Mouse (Mus musculus) hindbrain, embryonic 10.5 days (tissue): ENCODE measurements around the gene Stat3. TPM values are rescaled to one million over a fixed set of nuclear protein-coding genes. Genes with fewer than 3 reads are reported as not detected.

Experiments used
- DNase-seq: peaks from one replicate; pipeline ENCODE4 v3.0.0-alpha.2; 2017; ENCODE audit warnings: low spot score
- H3K27ac ChIP-seq: fragments of 300-500 bp; sonication (generic); 2 replicates; pipeline ENCODE4 v1.5.1; 2016; ENCODE audit warnings: mild to moderate bottlenecking, moderate library complexity
- H3K27me3 ChIP-seq: fragments of 300-500 bp; sonication (generic); 2 replicates; pipeline ENCODE4 v1.6.1; 2016; ENCODE audit warnings: mild to moderate bottlenecking; ENCODE audit not compliant: poor library complexity, insufficient read depth, severe bottlenecking
- H3K36me3 ChIP-seq: fragments of 300-500 bp; sonication (generic); 2 replicates; pipeline ENCODE4 v1.6.1; 2016; ENCODE audit warnings: mild to moderate bottlenecking, moderate library complexity
- H3K4me1 ChIP-seq: fragments of 300-500 bp; sonication (generic); replicated peaks from 2 replicates; pipeline ENCODE4 v1.6.1; 2016; ENCODE audit warnings: mild to moderate bottlenecking
- H3K4me3 ChIP-seq: fragments of 300-500 bp; sonication (generic); 2 replicates; pipeline ENCODE4 v1.5.1; 2016; ENCODE audit warnings: mild to moderate bottlenecking, moderate library complexity
- H3K9me3 ChIP-seq: fragments of 300-500 bp; sonication (generic); 2 replicates; pipeline ENCODE4 v1.6.1; 2016; ENCODE audit warnings: mild to moderate bottlenecking, moderate library complexity
- WGBS: fragments of 180-500 bp; shearing (Covaris S2); methylation state at CpG from one replicate; pipeline ENCODE4 v1.1.7; 2016; 5-methylcytosine and 5-hydroxymethylcytosine counted together
- polyA plus RNA-seq: library from polyadenylated mRNA; unstranded; fragments of >200 nt; fragmentation: Nextera tagmentation; extraction: Ambion mirVana; gene quantifications from 2 replicates; pipeline ENCODE4 v1.2.1, GENCODE M21; 2016

Gene Stat3
- polyA plus RNA-seq, 1 experiment from 2014 or later = 31.5 TPM

GRCm38 (mm10) chr11:100870256-100870967 is 68.9 kb downstream of the Stat3 start:
- Histone ChIP-seq H3K4me1 (0 out of 2 replicates have a peak, but pooled peaks cover 4% of the 10 kb centered on the region), H3K27ac (no peak overlapping the region), H3K36me3 (no peaks in the 10 kb centered on the region), H3K9me3 (no peaks in the 10 kb centered on the region), H3K4me3 (no peak overlapping the region), H3K27me3 (peaks cover 3% of the 10 kb centered on the region; the same call in 1 of the 2 replicates)
- WGBS = 86% methylated on average over 10 of the region's 10 CpGs
- no peak for DNase-seq

GRCm38 (mm10) chr11:100865618-100866017 is 73.7 kb downstream of the Stat3 start:
- Histone ChIP-seq H3K4me1 (peaks cover 2% of the 10 kb centered on the region), H3K27me3 (peaks cover 31% of the 10 kb centered on the region), H3K36me3 (no peaks in the 10 kb centered on the region), H3K4me3 (no peak overlapping the region), H3K27ac (no peak overlapping the region), H3K9me3 (no peaks in the 10 kb centered on the region)
- DNase-seq = no peak
- 89% methylated on average over 7 of the region's 7 CpGs for WGBS

- DNase-seq = no peak
- H3K4me1 ChIP-seq = peaks cover 14% of the 10 kb centered on the region
- H3K9me3 ChIP-seq = no peaks in the 10 kb centered on the region
- no peaks in the 10 kb centered on the region for H3K36me3 ChIP-seq
- H3K27me3 ChIP-seq = peaks cover 56% of the 10 kb centered on the region
- no peak overlapping the region for H3K4me3 ChIP-seq
- H3K27ac ChIP-seq = no peak overlapping the region
- 91% methylated on average over 10 of the region's 10 CpGs for WGBS
Observed at GRCm38 (mm10) chr11:100863141-100863540, 76.2 kb downstream of the Stat3 start.

DNA sequence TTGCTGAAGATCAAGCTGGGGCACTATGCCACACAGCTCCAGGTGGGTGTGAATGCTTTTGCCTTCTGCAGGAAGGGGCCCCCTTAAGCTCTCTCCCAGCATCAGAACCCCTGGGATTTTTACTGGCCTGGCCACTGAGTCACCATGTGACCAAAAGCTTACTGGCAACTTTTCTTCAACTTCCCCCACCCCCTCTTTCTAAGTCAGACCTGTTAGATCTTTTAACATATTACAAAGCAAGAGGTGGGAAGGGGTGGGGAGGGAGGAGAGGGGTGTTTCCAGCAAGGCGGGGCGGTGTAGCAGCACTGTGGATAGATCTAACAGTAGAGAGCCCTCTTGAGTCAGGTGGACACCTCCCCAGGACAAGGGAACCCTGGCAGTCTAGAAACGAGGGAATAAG is 77.5 kb downstream of the Stat3 start:
- Histone ChIP-seq H3K9me3 (no peaks in the 10 kb centered on the region), H3K27me3 (peaks cover 66% of the 10 kb centered on the region), H3K36me3 (no peaks in the 10 kb centered on the region), H3K27ac (no peak overlapping the region), H3K4me1 (peaks cover 14% of the 10 kb centered on the region), H3K4me3 (no peak overlapping the region)
- 32% methylated on average over 3 of the region's 3 CpGs for WGBS
- DNase-seq = no peak

- H3K9me3 ChIP-seq = no peaks in the 10 kb centered on the region
- no peak overlapping the region for H3K4me3 ChIP-seq
- no peak for DNase-seq
- no peaks in the 10 kb centered on the region for H3K36me3 ChIP-seq
- H3K27ac ChIP-seq = no peak overlapping the region
- 79% methylated on average over 7 of the region's 7 CpGs for WGBS
- H3K27me3 ChIP-seq = peaks cover 71% of the 10 kb centered on the region
- H3K4me1 ChIP-seq = peaks cover 14% of the 10 kb centered on the region
Observed at GRCm38 (mm10) chr11:100861335-100861734, 78.0 kb downstream of the Stat3 start.

- Histone ChIP-seq H3K36me3 (no peaks in the 10 kb centered on the region), H3K4me3 (peak overlapping the region; percentile 59), H3K4me1 (peaks cover 14% of the 10 kb centered on the region), H3K9me3 (no peaks in the 10 kb centered on the region), H3K27ac (peak overlapping the region; percentile 66), H3K27me3 (peaks cover 80% of the 10 kb centered on the region)
- DNase-seq = peak; percentile 70
- WGBS = 3% methylated on average over 55 of the region's 55 CpGs
Observed at GRCm38 (mm10) chr11:100860198-100861048, 78.9 kb downstream of the Stat3 start.

- no peak overlapping the region for H3K27ac ChIP-seq
- DNase-seq = no peak
- 50% methylated on average over 6 of the region's 6 CpGs for WGBS
- no peaks in the 10 kb centered on the region for H3K36me3 ChIP-seq
- peaks cover 14% of the 10 kb centered on the region for H3K4me1 ChIP-seq
- peak overlapping the region; percentile 59 for H3K4me3 ChIP-seq
- peaks cover 88% of the 10 kb centered on the region for H3K27me3 ChIP-seq
- H3K9me3 ChIP-seq = no peaks in the 10 kb centered on the region
Observed at GRCm38 (mm10) chr11:100859579-100860075, 79.7 kb downstream of the Stat3 start.

DNA sequence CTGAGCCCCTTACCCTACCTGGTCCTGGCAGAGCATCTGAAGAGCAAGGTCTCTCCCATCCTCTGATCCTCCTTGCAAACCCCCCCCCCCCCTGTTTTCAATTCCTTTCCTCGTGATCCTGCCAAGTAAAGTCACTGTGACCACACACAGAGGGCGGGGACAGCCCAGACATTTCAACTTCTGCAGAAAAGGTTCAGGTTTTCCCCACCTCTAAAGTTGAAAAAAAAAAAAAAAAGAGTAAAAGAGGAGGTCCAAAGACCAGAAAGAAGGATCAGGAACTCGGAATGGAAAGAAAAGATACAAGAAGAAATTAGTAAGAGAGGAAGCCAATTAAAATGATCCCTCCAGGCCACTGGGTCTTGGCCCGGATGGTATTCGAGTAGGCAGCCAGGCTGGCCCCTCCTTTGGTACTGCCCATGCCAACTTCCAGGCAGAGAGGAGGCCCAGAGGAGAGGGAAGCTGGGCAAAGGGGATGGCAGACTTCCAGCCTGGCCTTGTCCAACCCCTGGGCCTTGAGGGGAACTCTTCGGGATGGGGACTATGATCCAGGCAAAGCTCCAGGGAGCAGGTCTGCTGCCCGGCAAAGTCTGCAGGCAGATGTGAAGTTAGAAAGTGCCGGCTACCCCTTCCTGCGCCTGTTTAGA is 80.3 kb downstream of the Stat3 start, which contains the start of gene Stat5a:
TSS of gene Stat5a (plus strand) at position 417 of the 644 bp plus-strand sequence.
- no peak for DNase-seq
- Histone ChIP-seq H3K4me3 (peak within 1 kb of the TSS; percentile 59), H3K36me3 (no peaks in the 10 kb centered on the region), H3K27me3 (peaks cover 93% of the 10 kb centered on the region), H3K9me3 (no peaks in the 10 kb centered on the region), H3K4me1 (peaks cover 14% of the 10 kb centered on the region), H3K27ac (peak within 1 kb of the TSS; percentile 66)
- 55% methylated on average over 9 of the region's 9 CpGs for WGBS

DNA sequence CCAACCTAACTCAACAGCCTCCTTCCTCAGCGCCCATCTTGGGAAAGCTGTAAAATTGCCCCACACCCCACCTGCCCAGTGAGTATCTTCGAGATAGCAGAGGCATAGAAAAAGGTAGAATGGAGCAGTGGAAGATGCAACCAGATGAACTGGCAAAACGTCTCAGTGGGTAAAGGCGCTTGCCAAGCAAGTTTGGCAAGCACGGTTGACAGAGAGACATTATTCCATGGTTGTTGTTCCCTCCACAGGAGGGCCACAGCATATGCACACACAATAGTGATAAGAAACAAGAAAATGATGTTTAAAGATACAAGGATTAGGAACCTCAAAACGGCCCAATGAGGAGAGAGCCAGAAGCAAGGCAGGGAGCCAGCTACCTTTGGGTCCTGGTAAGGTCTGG is 81.4 kb downstream of the Stat3 start:
- 77% methylated on average over 6 of the region's 6 CpGs for WGBS
- H3K4me3 ChIP-seq = no peak overlapping the region
- peaks cover 92% of the 10 kb centered on the region for H3K27me3 ChIP-seq
- peaks cover 14% of the 10 kb centered on the region for H3K4me1 ChIP-seq
- H3K36me3 ChIP-seq = no peaks in the 10 kb centered on the region
- no peaks in the 10 kb centered on the region for H3K9me3 ChIP-seq
- DNase-seq = no peak
- H3K27ac ChIP-seq = no peak overlapping the region

DNA sequence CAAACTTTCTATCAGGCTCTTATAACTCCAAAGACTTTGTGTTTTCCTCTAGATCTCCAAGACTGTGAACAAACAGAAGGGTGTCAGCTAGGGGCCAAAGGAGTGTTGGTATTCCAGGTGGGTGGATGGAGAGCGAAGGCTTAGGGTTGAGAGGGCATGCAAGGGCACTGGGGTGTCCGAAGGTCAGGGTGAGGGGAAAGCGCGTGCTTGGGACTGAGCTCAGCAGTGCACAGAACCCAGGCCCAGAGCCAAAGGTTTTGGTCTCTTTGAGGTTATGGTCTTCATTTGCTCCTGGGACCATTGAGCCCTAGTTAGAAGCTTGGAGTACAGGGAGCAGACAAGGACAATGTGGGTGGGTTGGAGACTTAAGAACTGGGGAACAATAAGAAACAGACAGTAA is 84.2 kb downstream of the Stat3 start:
- Histone ChIP-seq H3K27me3 (peaks cover 82% of the 10 kb centered on the region), H3K9me3 (no peaks in the 10 kb centered on the region), H3K4me1 (peaks cover 18% of the 10 kb centered on the region), H3K36me3 (no peaks in the 10 kb centered on the region), H3K4me3 (no peak overlapping the region), H3K27ac (no peak overlapping the region)
- DNase-seq = no peak
- WGBS = 86% methylated on average over 4 of the region's 4 CpGs

GRCm38 (mm10) chr11:100854268-100854667 is 85.1 kb downstream of the Stat3 start:
- WGBS = 72% methylated on average over 4 of the region's 4 CpGs
- Histone ChIP-seq H3K4me3 (no peak overlapping the region), H3K4me1 (peaks cover 19% of the 10 kb centered on the region), H3K27ac (no peak overlapping the region), H3K9me3 (no peaks in the 10 kb centered on the region), H3K27me3 (peaks cover 74% of the 10 kb centered on the region), H3K36me3 (no peaks in the 10 kb centered on the region)
- no peak for DNase-seq

GRCm38 (mm10) chr11:100853018-100853417 is 86.3 kb downstream of the Stat3 start:
- no peak overlapping the region for H3K27ac ChIP-seq
- H3K4me1 ChIP-seq = peaks cover 29% of the 10 kb centered on the region
- peaks cover 73% of the 10 kb centered on the region for H3K27me3 ChIP-seq
- H3K36me3 ChIP-seq = no peaks in the 10 kb centered on the region
- 80% methylated on average over 5 of the region's 5 CpGs for WGBS
- H3K9me3 ChIP-seq = no peaks in the 10 kb centered on the region
- no peak for DNase-seq
- no peak overlapping the region for H3K4me3 ChIP-seq
